Mouse (Mus musculus) thymus, postnatal 36 days (tissue): ENCODE data around the gene Gm17387.

Source experiments
- DNase-seq, 2 experiments: peaks; one replicate each; pipeline ENCODE4 v3.0.0; 2022; ENCODE audit warnings: mixed read lengths in 2 of 2

Gm17387 gene

DNA sequence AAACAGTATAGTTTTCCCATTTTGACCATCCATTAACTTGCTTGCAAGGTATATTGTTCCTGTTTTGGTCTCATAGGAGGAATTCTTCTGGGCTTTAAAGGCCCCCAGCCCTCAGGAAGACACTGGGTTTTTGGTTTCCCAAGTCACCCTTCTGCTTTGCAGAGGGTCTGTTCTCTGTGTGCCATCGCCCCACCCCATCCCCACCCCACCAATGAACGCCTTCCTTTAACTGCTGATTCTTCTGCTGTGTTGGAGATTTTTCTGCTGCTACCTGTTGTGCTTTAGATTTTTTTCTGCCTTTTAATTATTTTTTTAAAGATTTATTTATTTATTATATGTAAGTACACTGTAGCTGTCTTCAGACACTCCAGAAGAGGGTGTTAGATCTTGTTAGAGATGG is at the start of gene Gm17387:
Gene Gm17387, plus strand, starts transcription at position 301 of the 400 bp plus-strand sequence.
- DNase-seq = no peak

DNA sequence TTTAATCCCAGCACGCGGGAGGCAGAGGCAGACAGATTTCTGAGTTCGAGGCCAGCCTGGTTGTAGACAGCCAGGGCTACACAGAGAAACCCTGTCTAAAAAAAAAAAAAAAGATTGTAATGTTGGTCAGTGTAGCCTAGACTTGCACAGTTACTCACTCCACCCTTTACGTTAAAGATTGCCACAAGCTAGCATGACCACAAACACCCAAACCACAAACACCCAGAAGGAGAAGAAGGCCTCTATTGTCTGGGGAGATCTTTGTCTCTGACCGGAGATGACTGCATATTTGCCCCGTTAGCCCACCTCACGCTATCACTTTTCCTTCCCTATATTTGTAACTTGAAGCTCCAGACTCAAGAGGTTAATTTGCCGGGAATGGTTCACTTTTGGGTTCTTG is 47.2 kb upstream of the Gm17387 start:
- no peak for DNase-seq

DNA sequence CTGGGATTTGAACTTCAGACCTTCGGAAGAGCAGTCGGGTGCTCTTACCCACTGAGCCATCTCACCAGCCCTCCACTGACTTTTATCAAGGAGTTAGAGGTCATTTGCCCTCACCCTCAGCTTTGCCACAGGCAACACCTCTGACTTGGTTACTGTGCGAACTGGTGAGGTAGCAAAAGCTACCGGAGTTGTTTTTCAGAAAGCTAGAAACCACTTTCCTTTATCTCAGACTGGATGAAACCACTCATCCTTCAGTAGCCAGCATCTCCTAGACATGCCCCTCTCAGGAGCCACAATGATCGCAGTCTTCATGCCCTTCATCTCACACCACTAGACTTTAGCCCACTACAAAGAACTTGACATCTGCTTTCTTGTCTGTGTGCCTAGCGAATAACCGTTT is 46.0 kb upstream of the Gm17387 start:
- no peak for DNase-seq

DNA sequence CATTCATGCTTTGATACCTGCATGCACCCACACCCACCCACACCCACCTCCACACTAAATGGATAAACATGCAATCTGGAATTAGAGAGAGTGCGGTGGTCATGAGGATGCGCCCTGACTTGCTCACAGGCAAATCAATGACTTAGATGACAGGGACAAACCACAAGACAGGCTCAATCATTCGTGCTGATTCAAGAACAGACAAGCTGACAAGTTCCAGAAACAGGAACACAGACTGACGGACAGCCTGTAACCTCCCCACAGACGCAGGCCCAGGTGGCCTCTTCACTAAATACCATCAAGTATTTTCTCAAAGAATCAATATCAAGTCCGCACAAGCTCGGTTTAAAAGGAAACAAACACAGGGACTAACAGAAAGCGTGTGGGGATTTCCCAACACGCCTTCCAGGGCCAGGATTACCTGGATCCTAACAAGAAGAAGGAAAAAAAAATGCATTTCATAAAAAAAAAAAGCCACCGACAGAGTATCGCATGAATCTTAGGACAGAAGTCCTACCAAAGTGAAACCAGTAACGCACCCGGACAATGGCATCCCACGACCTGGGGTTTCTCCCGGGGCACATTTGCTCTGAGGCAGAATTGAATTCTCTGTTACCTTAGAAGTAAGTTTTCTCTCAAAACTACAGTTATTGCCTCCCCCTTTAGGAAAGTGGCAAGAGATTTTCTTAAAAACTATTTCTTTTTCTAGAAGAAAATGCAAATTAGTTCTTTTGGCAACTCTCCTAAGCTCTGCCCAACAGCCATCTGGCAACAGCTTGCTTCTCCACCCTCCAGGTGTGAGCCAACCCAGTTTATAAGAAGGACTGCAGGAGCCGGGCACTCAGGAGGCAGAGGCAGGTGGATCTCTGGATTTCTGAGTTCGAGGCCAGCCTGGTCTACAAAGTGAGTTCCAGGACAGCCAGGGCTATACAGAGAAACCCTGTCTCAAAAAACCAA is 41.5 kb upstream of the Gm17387 start:
- no peak for DNase-seq

DNA sequence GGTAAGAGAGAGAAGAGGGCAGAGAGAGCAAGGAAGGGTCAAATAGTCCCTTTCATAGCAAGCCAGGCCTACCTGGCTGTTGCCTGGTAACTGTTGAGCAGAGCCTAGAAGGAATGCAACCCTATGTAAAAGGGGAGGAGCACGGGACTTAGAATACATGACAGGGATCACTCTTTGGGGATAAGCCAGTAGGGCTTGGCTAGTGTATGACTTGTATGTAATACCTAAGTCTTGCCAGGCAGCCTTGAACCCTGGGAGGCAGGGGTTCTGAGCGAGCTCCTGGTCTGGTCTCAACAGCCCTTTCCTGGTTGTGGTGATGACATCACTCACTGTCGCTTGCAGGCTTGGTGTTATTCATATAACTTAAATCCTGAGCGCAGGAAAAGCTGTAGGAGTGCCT is 39.9 kb upstream of the Gm17387 start:
- DNase-seq = no peak

DNA sequence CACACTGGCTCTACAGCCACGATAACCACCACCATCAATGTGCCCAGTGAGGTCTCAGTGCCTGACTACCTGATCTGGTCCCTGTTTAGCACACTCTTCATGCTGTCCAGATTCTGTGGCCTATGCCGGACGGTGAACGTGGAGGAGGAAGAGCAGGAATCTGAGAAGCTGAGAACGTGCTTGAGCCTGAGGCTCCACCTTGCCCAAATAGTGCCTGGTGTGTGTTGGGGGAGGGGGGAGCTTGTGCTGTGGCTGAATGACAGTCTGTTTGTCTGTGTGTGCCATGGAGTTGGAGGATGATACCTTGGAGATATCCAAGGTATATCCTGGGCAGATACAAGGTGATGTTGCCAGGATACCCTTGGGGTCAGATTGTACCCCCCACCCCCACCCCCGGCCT is 38.7 kb upstream of the Gm17387 start:
- DNase-seq = no peak

DNA sequence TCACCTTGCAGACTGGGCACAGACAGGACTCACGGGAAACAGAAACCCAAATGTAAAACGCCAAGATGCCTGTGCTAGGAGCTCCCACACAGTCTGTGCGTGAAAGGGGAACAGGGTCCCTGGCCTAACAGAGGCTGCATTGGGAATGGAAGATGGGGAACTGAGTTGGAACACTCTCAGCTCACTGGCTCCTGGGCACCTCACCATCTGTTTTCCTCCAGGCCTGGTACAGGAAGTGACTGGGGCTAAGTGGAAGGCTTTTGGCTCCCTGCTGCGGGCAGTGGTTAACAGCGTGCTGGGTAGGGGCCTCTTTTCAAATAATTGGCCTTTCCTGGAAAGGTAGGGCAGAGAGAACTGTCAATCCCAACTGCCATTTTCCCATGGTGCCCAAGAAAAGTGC is 38.3 kb upstream of the Gm17387 start:
- no peak for DNase-seq

DNA sequence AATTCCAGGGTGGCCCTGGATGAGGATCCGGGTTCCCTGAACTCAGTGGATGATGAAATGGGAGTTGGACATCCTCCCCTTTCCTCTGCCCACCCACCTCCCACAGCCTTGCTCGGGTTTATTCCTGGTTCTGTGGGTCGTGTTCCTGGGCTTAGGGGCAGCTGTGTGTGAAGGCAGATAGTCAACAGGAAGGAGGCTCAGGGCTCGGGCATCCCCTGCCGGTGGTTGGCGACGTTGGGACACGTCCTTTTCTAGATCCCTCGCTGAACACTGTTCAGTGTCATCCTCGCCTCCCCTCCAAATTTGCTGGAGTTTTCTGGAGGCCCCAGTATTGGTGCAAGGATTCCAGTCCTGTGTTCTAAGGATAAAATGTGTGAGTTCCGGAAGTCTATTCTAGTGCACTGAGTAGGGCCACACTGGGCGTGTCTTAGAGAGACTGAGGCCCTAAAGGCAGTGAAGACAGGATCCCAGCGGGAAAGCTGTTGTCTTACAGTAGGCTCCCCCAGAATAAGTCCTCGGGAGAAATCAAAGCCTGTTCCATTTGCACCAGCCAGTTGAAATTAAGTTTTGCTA is 37.7 kb upstream of the Gm17387 start:
- DNase-seq = no peak

DNA sequence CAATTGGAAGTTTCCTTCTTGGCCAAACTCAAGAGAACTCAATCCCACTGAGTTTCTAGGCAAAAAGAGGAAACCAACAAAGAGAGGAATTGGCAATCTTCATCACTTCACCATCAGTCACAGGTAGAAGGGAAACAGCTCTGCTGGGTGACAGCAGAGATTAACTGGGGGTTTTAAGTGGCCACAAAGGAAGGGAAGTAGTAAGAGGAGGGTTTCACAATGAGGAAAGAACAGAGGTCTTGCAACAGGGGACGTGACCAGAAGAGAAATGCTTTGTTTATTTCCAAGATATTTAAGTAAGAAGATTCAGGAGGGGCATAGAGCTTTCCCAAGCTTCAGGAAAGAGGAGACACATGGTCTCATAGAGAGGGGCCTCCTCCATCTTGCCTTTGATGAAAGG is 31.1 kb upstream of the Gm17387 start:
- DNase-seq = no peak

DNA sequence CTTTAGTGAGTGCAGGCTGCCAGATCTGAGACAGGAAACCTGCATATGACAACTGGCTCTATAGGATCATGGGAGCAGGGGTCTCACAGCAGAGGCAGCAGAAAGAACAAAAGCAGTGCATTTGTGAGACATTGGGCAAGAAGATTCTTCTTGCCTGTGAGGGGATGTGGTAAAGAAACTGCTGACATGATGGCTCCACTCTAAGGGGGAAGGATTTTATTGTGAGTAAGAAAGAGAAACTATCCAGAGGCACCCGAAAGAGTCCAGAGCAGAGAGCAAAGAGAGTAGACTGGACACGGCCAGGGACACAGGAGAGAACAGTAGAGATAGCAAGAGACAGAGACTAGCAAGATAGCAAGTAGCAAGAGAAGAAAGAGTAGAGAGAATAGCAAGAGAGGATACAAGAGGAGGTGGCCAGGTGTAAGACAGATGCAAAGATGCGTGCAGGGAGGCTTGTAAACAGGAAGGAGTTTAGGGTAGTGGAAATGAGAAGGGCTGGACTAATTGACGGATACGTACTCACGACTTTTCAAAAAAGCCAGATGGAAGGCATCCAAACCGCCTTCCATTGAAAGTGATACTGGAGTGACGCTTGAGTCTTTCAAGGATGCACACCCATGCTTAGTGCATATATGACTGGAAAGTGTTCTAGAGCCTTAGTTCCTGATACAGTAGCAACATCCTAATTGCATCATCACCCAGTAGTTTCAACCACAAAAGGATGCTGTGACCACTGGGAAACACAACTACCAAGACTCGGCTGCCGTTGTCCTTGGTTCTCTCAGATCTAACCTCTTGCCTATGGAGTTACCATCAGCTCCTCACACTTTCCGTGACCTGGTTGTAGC is 29.9 kb upstream of the Gm17387 start:
- no peak for DNase-seq

DNA sequence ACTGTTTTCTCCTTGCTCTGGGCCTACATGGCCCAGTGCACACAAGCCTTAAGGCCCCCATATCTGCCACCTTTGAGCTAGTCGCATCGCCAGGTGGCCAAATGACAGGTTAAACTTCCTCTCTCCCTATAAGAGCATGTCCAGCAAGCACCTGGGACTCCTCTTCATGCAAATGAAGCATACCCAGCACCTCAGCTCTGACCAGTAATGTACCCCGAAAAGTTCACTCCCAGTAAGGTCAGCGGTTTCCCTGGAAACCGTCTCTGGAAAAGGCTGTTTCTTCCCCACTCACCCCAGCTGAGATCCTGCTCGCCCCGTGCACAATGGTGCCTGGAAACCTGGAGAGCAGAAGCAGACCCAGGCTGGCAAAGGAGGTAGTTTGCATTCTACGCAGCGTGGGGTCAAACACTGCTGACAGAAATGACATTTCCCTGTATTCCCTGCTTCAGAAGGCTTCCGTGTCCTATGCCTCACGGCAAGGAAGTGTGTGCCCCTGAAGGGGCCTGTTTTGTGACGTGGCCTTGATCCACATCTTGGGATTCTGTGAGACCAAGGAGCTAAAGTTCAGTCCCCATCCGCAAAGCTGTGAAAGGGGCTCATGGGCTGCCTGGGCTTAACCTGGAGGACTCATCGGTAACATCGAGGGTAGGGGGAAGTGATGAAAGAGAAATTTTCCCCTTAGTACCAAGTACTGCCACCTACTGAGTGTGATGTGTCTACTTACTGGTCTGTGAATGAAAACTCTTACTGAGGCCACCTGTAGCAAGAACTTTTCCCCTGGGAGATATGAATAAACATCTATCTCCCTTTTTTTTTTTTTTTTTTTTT is 27.8 kb upstream of the Gm17387 start:
- no peak for DNase-seq

DNA sequence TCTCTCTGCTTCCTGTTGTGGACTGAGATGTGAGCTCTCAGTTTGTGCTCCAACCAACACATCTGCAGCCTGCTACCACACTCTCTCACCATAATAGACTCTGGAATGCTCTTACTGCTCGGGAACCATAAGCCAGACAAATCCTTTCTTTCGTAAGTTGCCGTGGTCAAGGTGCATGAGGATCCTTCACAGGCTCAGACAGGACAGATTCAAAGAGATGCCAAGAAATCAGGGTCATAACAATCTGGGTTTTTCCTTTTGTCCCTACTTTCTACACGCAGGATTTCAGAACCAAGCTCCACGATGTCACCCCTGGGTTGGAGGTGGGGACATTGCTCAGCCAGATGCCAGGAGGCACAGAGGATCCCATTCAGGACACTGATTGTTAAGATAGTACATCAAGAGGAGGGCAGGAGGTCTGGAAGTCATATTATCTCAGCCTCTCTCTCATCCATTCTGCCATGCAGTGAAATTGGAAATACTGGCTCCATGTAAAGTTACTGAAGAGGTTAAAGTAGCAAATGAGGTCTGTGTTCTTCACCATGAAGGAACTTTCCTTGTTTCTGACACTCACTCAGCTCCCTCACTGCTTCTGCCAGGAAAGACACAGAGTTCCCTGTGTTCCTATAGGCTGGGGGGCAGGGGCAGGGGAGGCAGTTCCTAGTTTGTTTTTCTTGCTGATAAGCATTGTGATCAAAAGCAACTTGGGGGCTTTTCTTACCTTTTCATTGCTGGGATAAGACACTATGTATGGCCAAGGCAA is 25.5 kb upstream of the Gm17387 start:
- DNase-seq = no peak

DNA sequence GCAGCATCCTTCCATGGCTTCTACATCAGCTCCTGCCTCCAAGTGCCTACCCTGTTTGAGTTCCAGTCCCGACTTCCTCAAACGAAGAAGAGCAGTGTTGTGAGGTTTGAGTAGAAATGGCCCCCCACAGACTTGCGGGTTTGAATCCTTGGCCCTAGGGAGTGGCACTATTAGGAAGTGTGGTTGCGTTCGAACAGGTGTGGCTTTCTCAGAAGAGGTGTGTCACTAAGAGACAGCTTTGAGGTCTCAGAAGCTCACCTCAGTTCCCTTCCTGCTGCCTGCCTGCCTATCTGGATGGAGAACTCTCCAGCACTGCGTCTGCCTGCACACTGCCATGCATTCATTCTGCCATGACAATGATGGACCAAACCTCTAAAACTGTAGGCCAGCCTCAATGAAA is 22.5 kb upstream of the Gm17387 start:
- no peak for DNase-seq

DNA sequence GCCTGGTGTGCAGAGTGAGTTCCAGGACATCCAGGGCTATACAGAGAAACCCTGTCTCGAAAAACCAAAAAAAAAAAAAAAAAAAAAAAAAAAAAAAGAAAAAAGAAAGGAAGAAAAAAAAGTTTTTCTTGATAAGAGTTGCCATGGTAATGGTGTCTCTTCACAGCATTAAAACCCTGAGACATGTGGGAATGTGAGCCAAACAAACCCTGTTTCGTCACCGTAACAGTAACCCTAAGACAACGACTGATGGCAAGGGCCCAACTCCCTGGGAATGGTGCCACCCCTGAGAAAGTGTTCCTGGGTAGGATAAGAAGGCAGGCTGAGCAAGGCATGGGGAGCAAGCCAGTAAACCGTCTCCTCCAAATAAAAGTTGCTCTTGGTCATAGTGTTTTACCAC is 22.0 kb upstream of the Gm17387 start:
- no peak for DNase-seq

DNA sequence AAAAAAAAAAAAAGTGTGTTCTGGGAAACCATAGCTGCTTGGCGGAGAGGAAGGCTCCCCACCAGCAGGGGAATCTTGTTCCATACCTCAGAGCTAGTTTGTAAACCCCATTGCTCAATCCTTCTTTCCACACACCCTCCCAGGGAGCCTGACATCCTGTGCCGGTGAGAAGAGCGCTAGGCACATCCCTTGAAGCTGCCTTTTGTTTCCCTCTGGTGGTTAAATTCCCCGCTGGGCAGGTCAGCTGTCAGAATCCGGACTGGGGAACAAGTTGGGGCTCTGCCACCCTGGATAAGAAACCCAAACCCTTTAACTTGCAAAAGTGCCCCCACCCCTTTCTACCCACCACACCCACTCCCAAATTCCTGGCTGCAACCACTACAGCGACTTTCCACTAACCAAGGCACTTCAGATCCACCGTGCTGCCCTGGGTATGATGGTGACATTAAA is 20.6 kb upstream of the Gm17387 start:
- no peak for DNase-seq

DNA sequence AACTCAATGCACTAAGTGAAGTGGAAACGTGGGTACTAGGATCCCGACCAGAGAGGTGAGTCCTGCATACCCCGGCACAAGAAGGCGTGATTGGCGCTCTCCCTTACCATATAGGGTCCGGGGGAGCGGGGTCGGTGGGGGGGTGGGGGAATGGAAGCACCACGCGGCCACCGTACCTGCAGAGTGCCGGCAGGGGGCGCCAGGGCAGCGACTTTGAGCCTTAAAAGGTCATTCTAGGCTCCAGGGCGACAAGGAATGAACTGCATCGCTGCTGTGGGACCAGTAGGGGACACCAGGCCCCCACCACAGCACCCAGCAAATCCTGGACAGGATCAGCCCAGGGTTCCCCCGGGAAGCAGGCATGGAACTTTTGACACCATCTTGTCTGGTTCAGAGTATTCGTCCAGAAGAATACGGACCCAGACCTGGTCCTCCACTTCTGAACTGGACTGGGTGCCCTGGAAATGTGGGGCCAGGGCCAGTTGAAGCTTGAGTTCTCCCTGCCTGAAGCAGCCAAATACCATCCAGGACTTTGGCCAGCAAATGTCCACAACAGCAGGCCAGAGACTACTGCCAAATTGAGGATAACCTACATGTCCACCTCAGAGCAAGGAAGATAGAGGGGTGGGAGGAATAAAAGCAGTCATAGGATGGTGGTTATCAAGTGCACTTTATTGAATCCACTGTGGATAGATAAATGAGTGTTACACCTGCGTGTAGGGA is 19.8 kb upstream of the Gm17387 start:
- peak; percentile 67 to 74 for DNase-seq

DNA sequence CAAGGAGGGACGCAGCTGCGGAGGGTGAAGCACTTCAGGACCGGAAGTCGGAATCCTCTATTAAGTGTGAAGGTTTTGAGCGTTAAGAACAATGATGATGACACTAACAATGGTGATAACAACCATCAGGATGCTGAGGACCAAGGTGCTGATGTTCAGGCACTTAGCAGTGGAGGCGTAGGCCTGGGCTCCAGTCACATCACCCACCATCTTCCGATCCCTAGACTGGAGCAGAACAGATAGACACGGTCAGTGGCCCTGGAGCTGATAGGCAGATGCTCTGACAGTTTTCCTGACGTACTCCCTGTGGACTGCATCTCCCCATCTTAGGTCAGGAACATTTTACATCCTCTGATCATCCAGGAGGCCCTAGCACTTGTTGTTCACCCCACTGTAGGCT is 19.3 kb upstream of the Gm17387 start:
- DNase-seq = no peak

DNA sequence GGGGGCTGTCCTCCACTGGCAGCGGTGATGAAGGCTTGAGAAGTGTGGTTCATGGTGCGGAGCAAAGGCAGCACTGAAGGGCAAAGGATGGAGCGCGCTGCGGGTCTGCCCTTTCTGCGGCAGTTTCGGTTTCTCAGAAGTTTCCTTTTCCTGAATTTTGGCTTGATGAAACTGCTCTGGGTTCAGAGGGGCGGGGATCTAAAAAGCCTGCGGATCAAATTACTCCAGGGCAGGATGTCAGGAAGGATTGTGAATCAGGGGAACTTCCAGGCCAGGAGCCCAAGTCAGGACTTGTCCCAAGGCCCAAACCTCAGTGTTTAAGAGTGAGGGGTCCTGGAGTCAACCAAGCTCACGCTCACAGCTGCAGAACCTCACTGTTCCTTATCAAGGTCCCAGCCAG is 18.3 kb upstream of the Gm17387 start, which contains the start of gene Ifitm3:
Gene Ifitm3, minus strand, starts transcription at position 178 of the 400 bp plus-strand sequence.
- peak in 1 of 2 experiments; percentile 12 for DNase-seq

DNA sequence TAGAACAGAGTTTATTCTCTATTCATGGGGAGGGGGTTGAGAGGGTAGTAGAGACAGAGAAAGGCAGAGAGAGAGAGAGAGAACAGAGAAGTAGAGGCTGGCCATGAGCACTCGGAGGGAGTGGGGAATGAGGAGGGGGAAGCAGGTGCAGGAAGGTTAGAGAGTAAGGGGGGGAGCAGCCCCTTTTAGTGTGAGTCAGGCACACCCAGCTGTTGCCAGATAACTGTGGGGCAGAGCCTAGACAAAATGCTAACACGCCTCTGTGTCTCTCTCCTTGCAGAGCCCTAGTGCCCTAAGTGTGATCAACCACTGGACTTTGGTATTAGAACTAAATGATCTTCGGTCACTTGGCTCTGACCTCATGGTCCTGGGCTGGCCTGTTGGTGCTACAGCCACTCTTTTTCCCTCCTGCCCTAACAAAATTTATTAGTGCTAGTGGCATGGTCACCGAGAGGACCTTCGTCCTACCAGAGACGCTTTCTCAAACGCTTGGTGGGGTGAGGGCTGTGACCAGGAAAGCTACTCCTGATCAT is 17.6 kb upstream of the Gm17387 start:
- DNase-seq = no peak
